Comparison of ENCODE assay signal across 1 mouse cellular context in genomic region chr3:96593790-96594560, GRCm38 (mm10).
TF ChIP-seq lines count a peak whose summit lies in the region.

Polr3gl (minus strand) TSS chr3:96594181.

TF ChIP-seq in CH12.LX, 34 proteins besides CTCF, POLR2A, EP300 and RAD21 (continued from another document):
- TF ChIP-seq ETS1 (conservative IDR thresholded peaks at IDR 0.05; ENCODE audit: low read depth, low read length), result no peak
- peak; percentile 61 for TF ChIP-seq TBP (conservative IDR thresholded peaks at IDR 0.05; ENCODE audit: low read depth, low read length)
- no peak for TF ChIP-seq MAFK (IDR thresholded peaks at IDR 0.05; ENCODE audit: insufficient replicate concordance, low read length)
- peak; percentile 75; the same call in 1 of the 2 replicates for TF ChIP-seq CHD2 (IDR thresholded peaks at IDR 0.05; ENCODE audit: low read length)
- no peak for TF ChIP-seq RCOR1 (conservative IDR thresholded peaks at IDR 0.05; ENCODE audit: low read depth, low read length)
- no peak for TF ChIP-seq CHD1 (IDR thresholded peaks at IDR 0.05; ENCODE audit: low read depth, low read length)
- 0 out of 2 replicates have a peak, but pooled peaks have one; percentile 10 for TF ChIP-seq IRF4 (IDR thresholded peaks at IDR 0.05; ENCODE audit: low read depth, low read length)
- TF ChIP-seq ZMIZ1 (IDR thresholded peaks at IDR 0.05; ENCODE audit: low read depth, low read length), result peak; percentile 65; the same call in 1 of the 2 replicates
- TF ChIP-seq MXI1 (IDR thresholded peaks at IDR 0.05; ENCODE audit: low read depth, low read length), result 0 out of 2 replicates have a peak, but pooled peaks have one; percentile 46
- no peak for TF ChIP-seq JUN (IDR thresholded peaks at IDR 0.05; ENCODE audit: insufficient read depth, low read depth, low read length)
- peak; percentile 66 for TF ChIP-seq NRF1 (IDR thresholded peaks at IDR 0.05; ENCODE audit: low read depth, low read length)
- no peak for TF ChIP-seq JUND (conservative IDR thresholded peaks at IDR 0.05; ENCODE audit: low read depth, low read length)
- TF ChIP-seq E2F4 (IDR thresholded peaks at IDR 0.05; ENCODE audit: insufficient replicate concordance, low read depth, low read length), result 0 out of 2 replicates have a peak, but pooled peaks have one; percentile 11
- TF ChIP-seq MAX (IDR thresholded peaks at IDR 0.05; ENCODE audit: low read length), result peak; percentile 81
- no peak for TF ChIP-seq ZKSCAN1 (IDR thresholded peaks at IDR 0.05; ENCODE audit: borderline replicate concordance, low read depth, low read length)
- no peak for TF ChIP-seq GABPA (IDR thresholded peaks at IDR 0.05; ENCODE audit: insufficient replicate concordance, low read depth, low read length)
- TF ChIP-seq UBTF (IDR thresholded peaks at IDR 0.05; ENCODE audit: low read depth, low read length), result 0 out of 2 replicates have a peak, but pooled peaks have one; percentile 7
- TF ChIP-seq BHLHE40 (IDR thresholded peaks at IDR 0.05; ENCODE audit: low read depth, low read length), result no peak; the same call in 1 of the 2 replicates
